Mouse (Mus musculus): Measurements from ENCODE around the gene Fam155a.
"Not testable (repeated sequence)": the region's sequence is repeated elsewhere in the genome, so short reads cannot be mapped to it uniquely, and the experiment has no call there.

Fam155a gene

GRCm38 (mm10) chr8:9770999-9771605 lies at the start of gene Fam155a:
TSS of gene Fam155a (minus strand) at chr8:9771161.
- DNase-seq = no peak

DNA sequence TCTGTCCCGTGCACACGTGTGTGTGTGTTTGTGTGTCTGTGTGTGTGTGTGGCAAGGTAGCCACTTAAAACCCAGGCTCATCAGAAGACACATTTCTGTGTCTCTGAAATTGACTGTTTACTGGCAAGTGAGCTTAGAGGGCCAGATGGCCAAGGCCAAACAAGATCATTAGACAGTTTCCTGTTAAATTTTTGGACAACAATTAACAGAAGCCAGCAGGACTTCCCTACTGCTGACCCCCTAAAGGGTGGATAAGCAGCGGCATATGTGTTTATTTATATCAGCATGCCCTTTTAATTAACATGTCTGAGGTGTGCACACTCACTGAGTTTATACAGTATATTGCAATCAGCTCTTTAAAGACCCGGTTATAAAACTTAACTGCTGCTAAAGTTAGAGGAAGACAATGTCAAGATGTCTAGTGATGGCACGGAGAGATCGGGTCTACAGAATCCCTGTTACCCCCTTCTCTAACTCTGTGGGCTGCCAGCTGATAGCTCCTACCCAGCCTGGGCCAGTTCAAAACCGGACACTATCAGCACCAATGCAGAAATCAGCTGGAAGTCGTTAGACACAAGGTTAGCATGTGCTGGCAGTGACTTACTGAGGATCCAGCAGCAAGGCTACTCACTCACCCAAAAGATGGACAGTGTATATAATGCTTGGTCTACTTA lies 42.4 kb upstream of the Fam155a start:
- DNase-seq = no peak

DNA sequence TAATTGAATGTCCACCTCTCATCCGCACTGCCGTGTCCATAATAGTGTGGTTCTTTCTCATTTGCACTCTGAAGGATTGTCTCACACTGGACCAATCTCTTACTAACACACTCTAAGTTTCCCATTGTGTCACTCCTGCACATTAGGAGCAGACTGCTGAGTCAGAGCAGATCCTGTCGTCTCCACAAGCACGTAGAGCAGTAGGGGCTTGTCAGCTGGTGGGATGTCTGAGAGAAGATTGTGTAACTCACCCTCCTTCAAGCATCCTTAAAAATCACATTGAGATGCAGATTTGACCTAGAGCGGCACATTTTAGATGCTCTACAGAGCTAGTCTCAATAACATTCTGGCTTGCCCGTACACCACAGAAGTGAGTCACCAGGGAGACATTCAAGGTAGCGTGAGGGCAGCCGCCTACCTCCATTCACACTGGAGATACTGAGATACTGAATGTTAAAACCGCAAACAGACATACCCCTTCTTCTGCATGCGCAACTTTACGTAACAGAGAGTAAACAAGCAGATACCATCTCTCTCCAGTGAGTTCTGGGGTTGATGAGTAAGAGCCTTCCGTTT lies 40.1 kb upstream of the Fam155a start:
- no peak for DNase-seq

GRCm38 (mm10) chr8:9808596-9808995 lies 37.6 kb upstream of the Fam155a start:
- DNase-seq = no peak

DNA sequence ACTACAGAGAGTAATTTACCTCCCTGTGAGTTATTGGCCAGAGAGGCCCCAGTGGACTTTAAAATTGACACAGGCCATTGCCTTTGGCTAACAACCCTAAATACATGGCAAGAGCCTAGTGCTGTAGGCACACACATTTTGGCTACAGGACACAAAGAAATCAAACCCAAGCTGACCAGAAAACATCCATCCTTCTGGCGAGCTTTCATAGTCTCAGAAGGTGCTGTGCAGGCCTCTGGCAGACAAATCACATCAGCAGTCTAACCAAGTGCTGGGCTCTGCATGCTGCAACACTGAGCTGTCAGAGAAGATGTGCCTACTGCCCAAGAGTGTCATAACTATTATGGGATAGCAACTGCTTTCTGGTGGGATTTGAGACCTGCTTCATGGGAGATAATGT lies 34.7 kb upstream of the Fam155a start:
- DNase-seq = no peak

- DNase-seq = not testable (repeated sequence)
These were observed 29.4 kb upstream of the Fam155a start for GRCm38 (mm10) chr8:9800346-9800745.

DNA sequence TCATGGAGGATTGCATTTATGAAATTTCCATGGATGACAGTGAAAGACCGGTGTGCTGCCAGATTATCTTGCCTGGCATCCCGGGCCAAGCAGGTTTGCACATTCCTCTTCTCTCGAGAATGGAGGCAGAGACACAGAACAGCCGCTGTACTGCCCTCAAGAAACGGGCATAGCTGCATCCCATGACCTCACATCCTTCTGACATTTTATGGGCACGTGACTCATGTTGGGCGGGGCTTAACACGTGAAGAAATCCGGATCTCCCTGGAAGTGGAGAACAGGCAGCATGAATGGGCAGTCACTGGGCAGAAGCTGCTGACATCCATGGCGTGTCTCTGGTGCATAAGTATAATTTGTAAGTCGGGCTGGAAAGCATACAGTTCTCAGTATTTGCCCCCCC lies 29.0 kb upstream of the Fam155a start:
- no peak for DNase-seq

GRCm38 (mm10) chr8:9797514-9797913 lies 26.6 kb upstream of the Fam155a start:
- no peak for DNase-seq

GRCm38 (mm10) chr8:9795724-9796123 lies 24.8 kb upstream of the Fam155a start:
- no peak for DNase-seq

DNA sequence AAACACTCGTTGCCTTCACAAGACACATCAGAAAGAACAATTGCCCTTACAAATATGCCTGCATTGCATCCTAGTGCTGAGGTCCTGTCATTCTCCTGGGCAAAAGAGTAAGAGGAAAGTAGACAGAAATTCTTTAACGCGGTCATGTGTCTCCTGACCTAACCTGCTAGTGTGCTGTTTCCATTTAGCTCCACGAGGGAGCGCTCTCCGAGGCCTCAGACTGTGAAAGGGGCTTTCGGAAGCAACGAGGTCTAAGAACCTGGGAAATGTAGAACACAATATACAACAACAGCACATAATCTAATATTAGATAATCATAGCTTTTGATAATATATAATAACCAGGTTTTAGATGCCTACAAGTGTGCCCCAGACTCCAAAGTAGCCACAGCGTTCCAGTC lies 22.4 kb upstream of the Fam155a start:
- no peak for DNase-seq

DNA sequence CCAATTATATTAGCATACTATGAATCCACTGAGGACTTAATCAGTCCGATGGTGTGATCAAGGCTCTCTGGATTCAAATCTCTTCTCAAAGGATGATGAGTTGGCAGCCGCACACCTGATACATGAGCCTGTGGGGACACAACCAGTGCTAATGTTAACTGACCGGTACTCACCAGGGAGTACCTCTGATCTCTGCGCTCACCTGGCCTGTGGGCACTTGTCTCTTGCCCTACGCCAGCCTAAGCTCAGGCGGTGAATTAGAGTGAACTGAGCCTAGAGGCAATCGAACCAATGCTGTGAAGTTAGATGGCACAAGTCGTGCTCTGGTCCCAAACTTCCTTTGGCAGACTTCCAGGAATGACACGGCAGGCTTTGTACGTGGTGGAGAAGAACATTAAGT lies 9.4 kb upstream of the Fam155a start:
- DNase-seq = no peak

GRCm38 (mm10) chr8:9778148-9778547 lies 7.2 kb upstream of the Fam155a start:
- DNase-seq = no peak

- no peak for DNase-seq
These were observed 5.9 kb upstream of the Fam155a start for GRCm38 (mm10) chr8:9776818-9777217.

- peak; percentile 59 for DNase-seq
These were observed 1.5 kb upstream of the Fam155a start for GRCm38 (mm10) chr8:9772519-9772840.

DNA sequence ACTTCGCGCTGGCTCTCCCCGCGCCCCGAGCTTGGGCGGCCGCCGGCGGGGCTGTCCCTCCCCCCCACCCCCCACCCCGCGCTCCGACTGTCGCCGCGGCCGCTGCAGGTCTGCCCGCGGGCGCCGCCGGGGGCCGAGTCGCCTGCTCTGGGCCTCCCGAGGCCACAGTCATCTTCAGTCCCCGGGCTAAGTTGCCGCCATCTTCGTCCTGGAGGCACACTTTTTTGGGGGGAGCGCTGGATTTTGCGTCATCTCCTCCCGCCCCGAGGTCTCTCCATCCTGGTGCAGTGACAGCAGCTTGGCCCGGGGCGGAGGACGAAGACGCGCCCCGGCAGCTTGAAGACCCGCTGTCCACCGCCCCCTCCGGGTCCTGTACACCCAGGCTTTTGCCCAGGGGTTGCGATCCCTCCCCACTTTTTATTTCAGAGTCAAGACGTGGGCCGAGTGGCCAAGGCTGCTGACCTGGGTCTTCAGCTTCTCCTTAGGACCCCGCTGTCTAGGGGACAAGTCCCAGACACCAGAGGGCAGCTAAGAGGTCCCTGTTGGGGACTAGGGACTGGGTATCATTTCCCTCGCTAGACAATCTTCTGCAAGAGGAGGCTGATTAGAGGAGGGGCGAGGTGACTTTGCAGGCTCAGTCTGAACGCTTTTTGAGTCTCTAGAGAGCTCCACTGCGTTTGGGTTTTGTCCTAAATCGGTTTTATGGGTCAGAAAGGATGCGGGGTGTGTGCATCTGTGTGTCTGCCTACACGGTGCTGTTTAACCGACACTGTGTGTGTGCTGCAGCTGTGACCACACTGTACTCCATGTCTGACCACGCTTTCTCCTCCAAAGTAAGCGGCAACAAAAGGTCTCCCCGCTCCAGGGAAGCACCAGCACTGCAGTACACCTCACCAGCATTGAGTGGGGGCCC lies 901 bp upstream of the Fam155a start:
- DNase-seq = peak; percentile 50

DNA sequence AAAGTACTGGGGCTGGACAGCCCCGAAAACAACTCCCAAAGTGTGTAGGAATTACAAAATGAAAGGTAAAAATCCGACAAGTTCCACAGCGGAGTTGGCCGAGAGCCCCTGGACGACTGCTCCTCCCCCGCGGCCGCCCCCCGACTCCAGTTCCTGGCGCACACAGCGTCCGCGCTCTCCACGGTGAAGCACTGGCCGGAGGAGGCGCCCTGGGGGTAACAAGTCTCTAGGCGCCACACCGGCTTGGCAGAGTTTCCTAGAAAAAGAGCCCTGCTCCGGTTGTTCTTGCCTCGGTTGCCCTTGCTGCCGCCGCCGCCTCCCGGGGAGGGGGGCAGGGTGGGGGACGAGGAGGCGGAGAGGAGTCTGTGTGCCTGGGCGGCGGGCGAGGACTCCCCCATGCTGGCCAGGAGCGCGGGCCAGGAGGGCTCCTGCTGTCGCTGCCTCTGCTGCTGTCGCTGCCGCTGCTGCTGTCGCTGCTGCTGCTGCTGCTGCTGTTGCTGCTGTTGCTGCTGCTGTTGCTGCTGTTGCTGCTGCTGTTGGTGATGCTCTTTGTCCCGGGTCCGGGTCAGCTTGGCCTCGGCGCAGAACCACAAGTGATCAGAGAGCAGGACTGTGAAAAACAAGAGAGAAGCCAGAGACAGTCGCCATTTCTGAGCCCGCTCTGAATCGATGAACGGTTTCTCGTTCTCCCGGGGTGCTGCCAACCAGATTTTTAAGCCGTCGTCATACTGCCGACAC lies 531 bp downstream of the Fam155a start:
- peak; percentile 50 for DNase-seq

- DNase-seq = peak; percentile 55
These were observed 1.9 kb downstream of the Fam155a start for GRCm38 (mm10) chr8:9769061-9769460.

GRCm38 (mm10) chr8:9735169-9735568 lies 35.8 kb downstream of the Fam155a start:
- no peak for DNase-seq

DNA sequence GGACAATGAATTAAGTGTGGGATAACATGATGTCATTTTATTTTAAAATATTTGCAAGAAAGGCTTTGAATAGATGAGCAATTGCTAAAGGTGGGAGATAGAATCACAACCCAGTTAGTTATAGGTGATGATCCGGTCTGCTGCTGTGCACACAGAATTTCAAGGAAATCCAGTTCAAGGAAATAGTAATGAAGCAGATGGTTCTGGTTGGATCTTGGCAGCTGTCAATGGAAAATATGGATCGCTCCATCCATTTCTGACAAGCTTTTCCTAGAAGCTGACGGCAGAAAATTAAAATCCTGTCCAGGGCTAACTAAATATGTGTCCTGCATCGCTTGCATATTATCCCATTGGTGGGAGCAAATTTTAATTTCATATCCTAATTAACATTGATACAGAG lies 61.2 kb downstream of the Fam155a start:
- no peak for DNase-seq

GRCm38 (mm10) chr8:9707433-9707832 lies 63.5 kb downstream of the Fam155a start:
- DNase-seq = no peak

DNA sequence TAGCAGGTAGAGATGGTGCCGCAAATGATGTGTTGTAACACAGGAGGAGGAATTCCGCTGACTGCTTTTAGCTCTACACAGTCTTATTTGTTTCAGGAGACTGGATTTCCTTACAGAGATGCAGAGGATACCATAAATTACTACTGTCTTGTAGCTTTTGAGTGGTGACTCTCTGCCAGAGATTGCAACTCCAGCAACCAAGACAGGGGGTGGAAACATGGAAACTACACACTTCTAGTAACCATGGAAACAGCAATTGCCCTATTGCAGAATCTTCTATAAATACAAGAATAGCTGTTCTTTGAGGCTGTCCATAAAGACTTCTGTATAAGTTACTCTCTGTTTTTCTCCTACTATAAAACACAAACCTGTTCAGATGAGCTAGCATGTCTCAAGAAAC lies 76.2 kb downstream of the Fam155a start:
- no peak for DNase-seq

DNA sequence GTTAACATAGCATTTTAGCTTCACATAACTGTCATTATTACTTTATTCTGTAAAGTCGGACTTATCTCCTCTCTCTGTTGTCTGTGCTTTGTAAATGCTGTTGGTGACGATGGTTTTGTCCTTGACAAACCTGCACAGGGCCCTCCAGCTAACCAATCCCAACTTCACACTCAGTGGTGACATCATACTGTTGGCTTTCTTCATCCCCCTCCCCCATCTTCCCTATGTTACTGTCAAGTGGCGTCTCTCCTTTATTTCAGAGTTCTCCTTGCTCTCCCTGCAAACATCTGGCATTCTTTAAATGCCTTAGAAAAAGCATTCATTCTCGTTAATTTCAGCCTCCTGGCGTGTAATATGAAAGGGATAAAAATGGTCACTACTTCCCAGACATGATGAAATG lies 78.6 kb downstream of the Fam155a start:
- DNase-seq = no peak

DNA sequence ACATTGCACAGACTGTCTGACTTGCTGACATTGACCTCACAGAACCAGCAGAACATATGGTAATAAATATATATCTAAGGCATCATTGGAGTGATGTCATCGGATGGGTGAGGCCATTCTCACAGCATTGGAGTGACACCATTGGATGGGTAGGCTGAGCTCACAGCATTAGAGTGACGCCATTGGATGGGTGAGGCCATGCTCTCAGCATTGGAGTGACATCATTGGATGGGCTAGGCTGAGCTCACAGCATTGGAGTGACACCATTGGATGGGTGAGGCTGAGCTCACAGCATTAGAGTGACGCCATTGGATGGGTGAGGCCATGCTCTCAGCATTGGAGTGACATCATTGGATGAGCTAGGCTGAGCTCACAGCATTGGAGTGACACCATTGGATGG lies 110.9 kb downstream of the Fam155a start:
- not testable (repeated sequence) for DNase-seq
